Mouse (Mus musculus) T-helper 17 cell (primary cell): ENCODE measurements around the gene Taf1c.

Experiments
- in situ Hi-C, 2 experiments: fragments of 300-600 bp; cut with MboI, MseI; formaldehyde crosslinking; loops; 1 replicate in 1 of 2; 2 replicates in 1 of 2; pipeline ENCODE4 v1.15.1; 2025; ENCODE audit warnings: high pct_unique_total_duplicates in 2 of 2

Taf1c gene

GRCm38 (mm10) chr8:119623744-119624143 lies 18.7 kb upstream of the Taf1c start:
- in situ Hi-C loops: loop anchor here in 1 of 2 experiments (5.0 kb wide), 1 partner anchor 44 kb away; the partner anchor contains the start of gene Wfdc1

GRCm38 (mm10) chr8:119623061-119623460 lies 18.0 kb upstream of the Taf1c start:
- in situ Hi-C loops: loop anchor here in 1 of 2 experiments (5.0 kb wide), 1 partner anchor 44 kb away; the partner anchor contains the start of gene Wfdc1

GRCm38 (mm10) chr8:119622555-119622954 lies 17.5 kb upstream of the Taf1c start:
- in situ Hi-C loops: loop anchor here in 1 of 2 experiments (5.0 kb wide), 1 partner anchor 45 kb away; the partner anchor contains the start of gene Wfdc1

- in situ Hi-C loops: loop anchor here in 1 of 2 experiments (5.0 kb wide), 1 partner anchor 46 kb away; the partner anchor contains the start of gene Wfdc1
These were observed 15.9 kb upstream of the Taf1c start for GRCm38 (mm10) chr8:119620848-119621465.

- in situ Hi-C loops: loop anchor here in 1 of 2 experiments (5.0 kb wide), 1 partner anchor 47 kb away; the partner anchor contains the start of gene Wfdc1
These were observed 15.3 kb upstream of the Taf1c start for GRCm38 (mm10) chr8:119620116-119620840.

- in situ Hi-C loops: no loop called here
These were observed 13.9 kb upstream of the Taf1c start for GRCm38 (mm10) chr8:119618887-119619286.

- in situ Hi-C loops: no loop called here
These were observed 12.6 kb upstream of the Taf1c start for GRCm38 (mm10) chr8:119617586-119617985.

GRCm38 (mm10) chr8:119616811-119617210 lies 11.8 kb upstream of the Taf1c start:
- in situ Hi-C loops: no loop called here

- in situ Hi-C loops: no loop called here
These were observed 11.3 kb upstream of the Taf1c start for GRCm38 (mm10) chr8:119616358-119616757.

GRCm38 (mm10) chr8:119615096-119615495 lies 10.1 kb upstream of the Taf1c start:
- in situ Hi-C loops: no loop called here

GRCm38 (mm10) chr8:119612471-119612870 lies 7.4 kb upstream of the Taf1c start, which contains the start of gene Adad2:
TSS of gene Adad2 (plus strand) at chr8:119612747.
- in situ Hi-C loops: no loop called here

GRCm38 (mm10) chr8:119606224-119606623 lies 1.2 kb upstream of the Taf1c start:
- in situ Hi-C loops: no loop called here

- in situ Hi-C loops: loop anchor here in 1 of 2 experiments (5.0 kb wide), 1 partner anchor 157 kb away; the partner anchor contains the start of gene Necab2
These were observed 621 bp downstream of the Taf1c start for GRCm38 (mm10) chr8:119604398-119604803.

- in situ Hi-C loops: loop anchor here in 1 of 2 experiments (5.0 kb wide), 1 partner anchor 156 kb away; the partner anchor contains the start of gene Necab2
These were observed 1.3 kb downstream of the Taf1c start for GRCm38 (mm10) chr8:119603771-119604170.

GRCm38 (mm10) chr8:119591456-119591855 lies 13.6 kb downstream of the Taf1c start:
- in situ Hi-C loops: no loop called here

- in situ Hi-C loops: no loop called here
These were observed 14.7 kb downstream of the Taf1c start for GRCm38 (mm10) chr8:119590348-119590747.

GRCm38 (mm10) chr8:119588844-119589243 lies 16.2 kb downstream of the Taf1c start:
- in situ Hi-C loops: no loop called here

- in situ Hi-C loops: no loop called here
These were observed 16.7 kb downstream of the Taf1c start for GRCm38 (mm10) chr8:119588321-119588720.

- in situ Hi-C loops: no loop called here
These were observed 19.1 kb downstream of the Taf1c start for GRCm38 (mm10) chr8:119585901-119586300.

- in situ Hi-C loops: no loop called here
These were observed 24.4 kb downstream of the Taf1c start for GRCm38 (mm10) chr8:119580441-119581161.

GRCm38 (mm10) chr8:119579096-119579495 lies 25.9 kb downstream of the Taf1c start:
- in situ Hi-C loops: no loop called here

- in situ Hi-C loops: no loop called here
These were observed 29.7 kb downstream of the Taf1c start for GRCm38 (mm10) chr8:119575366-119575726.
